Mouse (Mus musculus) forebrain, embryonic 14.5 days (tissue): ENCODE data around the gene Ankrd39. TPM values are rescaled to one million over a fixed set of nuclear protein-coding genes. Genes with fewer than 3 reads are reported as not detected.

Experiments
- ATAC-seq: fragments of 200-750 bp; cut with Nextera tagmentation; 2 replicates; pipeline ENCODE4 v1.8.0; 2017; ENCODE audit warnings: mild to moderate bottlenecking, moderate library complexity
- DNase-seq: peaks from one replicate; pipeline ENCODE4 v3.0.0-alpha.2; 2015; ENCODE audit warnings: low spot score
- H3K27ac ChIP-seq: fragments of 300-500 bp; sonication (generic); 2 replicates; pipeline ENCODE4 v1.5.1; 2014; ENCODE audit warnings: low read depth, mild to moderate bottlenecking, control low read depth, low read length, moderate library complexity
- H3K27me3 ChIP-seq: fragments of 300-500 bp; sonication (generic); replicated peaks from 2 replicates; pipeline ENCODE4 v1.6.1; 2014; ENCODE audit warnings: low read length, control low read depth, mixed read lengths; ENCODE audit not compliant: control insufficient read depth, insufficient read depth
- H3K36me3 ChIP-seq: fragments of 300-500 bp; sonication (generic); 2 replicates; pipeline ENCODE4 v1.6.1; 2014; ENCODE audit warnings: low read length, control low read depth; ENCODE audit not compliant: control insufficient read depth, insufficient read depth
- H3K4me1 ChIP-seq: fragments of 300-500 bp; sonication (generic); 2 replicates; pipeline ENCODE4 v1.6.1; 2014; ENCODE audit warnings: antibody characterized with exemption, low read length, control low read depth; ENCODE audit not compliant: control insufficient read depth, insufficient read depth
- H3K4me2 ChIP-seq: fragments of 300-500 bp; sonication (generic); 2 replicates; pipeline ENCODE4 v1.6.1; 2014; ENCODE audit warnings: mild to moderate bottlenecking, control low read depth, low read length
- H3K4me3 ChIP-seq: fragments of 300-500 bp; sonication (generic); 2 replicates; pipeline ENCODE4 v1.5.1; 2014; ENCODE audit warnings: low read depth, low read length, control low read depth
- H3K9ac ChIP-seq: fragments of 300-500 bp; sonication (generic); 2 replicates; pipeline ENCODE4 v1.6.1; 2014; ENCODE audit warnings: mild to moderate bottlenecking, low read length, control low read depth, moderate library complexity
- H3K9me3 ChIP-seq: fragments of 300-500 bp; sonication (generic); replicated peaks from 2 replicates; pipeline ENCODE4 v1.6.1; 2016; ENCODE audit warnings: low read length, control low read depth, mixed read lengths; ENCODE audit not compliant: control insufficient read depth
- WGBS: fragments of 180-500 bp; shearing (Covaris S2); extraction: QIAGEN DNeasy Blood & Tissue Kit; methylation state at CpG from one replicate; pipeline ENCODE4 v1.1.7; 2014; 5-methylcytosine and 5-hydroxymethylcytosine counted together
- polyA plus RNA-seq: library from polyadenylated mRNA; unstranded; fragments of >200 nt; fragmentation: Nextera tagmentation; extraction: Ambion mirVana; gene quantifications from 2 replicates; pipeline ENCODE4 v1.2.1, GENCODE M21; 2014

Gene Ankrd39
- polyA plus RNA-seq, 1 experiment from 2014 or later: 15.7 TPM

DNA sequence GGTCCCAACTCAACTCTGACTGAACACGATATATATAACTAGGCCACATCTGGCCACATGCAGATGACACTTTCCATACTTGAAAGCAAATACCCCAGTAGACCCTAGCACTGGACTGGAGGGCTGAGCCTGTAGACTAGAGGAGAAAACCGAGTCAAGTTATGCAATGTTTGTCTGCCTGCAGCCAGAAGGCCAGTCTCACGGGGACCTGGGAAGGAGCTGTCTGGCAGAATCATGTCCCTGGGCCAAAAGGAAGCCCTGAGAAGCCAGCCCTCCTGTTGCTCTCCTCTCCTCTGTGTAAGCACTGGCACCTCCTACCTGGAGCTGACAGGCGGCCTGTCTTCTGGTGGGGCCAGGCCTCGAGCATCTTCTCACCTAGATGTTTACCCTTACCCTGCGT lies 28.1 kb upstream of the Ankrd39 start:
- ATAC-seq (no peak), DNase-seq (no peak)
- 65% methylated on average over 6 of the region's 6 CpGs for WGBS
- H3K36me3 ChIP-seq: no peaks in the 10 kb centered on the region
- H3K4me2 ChIP-seq: no peak overlapping the region
- no peak overlapping the region for H3K27ac ChIP-seq
- no peak overlapping the region for H3K9ac ChIP-seq
- H3K9me3 ChIP-seq: no peaks in the 10 kb centered on the region
- peaks cover 12% of the 10 kb centered on the region for H3K4me1 ChIP-seq
- 0 out of 2 replicates have a peak, but pooled peaks cover 5% of the 10 kb centered on the region for H3K27me3 ChIP-seq
- no peak overlapping the region for H3K4me3 ChIP-seq

DNA sequence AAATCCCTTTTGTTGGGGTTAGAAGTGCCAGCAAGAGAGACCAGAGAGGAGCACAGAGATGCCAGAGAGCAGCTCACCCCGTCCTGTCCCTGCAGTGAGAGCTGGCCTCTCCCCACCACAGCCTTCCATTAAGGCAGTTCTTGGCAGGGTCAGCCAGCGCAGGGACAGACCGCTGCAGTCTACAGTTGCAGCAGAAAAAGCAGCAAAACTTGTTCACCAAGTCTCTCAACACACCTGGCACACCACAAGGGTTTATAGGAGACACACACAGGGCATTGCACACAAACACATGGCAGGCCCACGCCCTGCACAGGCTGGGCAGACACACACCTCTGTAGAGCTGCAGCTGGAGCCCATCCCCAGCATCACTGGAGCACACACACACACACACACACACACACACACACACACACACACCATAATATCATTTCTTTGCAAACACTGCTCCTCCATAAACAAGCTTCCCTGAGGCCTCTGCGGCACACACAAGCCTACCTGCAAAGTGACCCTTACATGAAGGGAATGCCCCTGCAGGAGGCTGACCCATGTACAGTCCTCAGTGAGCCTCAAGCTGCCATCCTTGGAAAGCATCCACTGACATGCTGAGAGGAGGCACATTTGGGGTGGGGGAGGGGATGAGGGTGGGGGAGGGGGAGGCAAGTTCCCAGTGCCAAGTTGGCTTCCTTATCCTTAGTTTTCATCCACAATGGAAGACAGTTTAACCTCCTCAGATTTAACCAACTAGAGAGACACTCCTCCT lies 27.1 kb upstream of the Ankrd39 start:
- no peak for DNase-seq
- Histone ChIP-seq H3K9ac (no peak overlapping the region), H3K4me1 (peaks cover 4% of the 10 kb centered on the region; the same call in 1 of the 2 replicates)

DNA sequence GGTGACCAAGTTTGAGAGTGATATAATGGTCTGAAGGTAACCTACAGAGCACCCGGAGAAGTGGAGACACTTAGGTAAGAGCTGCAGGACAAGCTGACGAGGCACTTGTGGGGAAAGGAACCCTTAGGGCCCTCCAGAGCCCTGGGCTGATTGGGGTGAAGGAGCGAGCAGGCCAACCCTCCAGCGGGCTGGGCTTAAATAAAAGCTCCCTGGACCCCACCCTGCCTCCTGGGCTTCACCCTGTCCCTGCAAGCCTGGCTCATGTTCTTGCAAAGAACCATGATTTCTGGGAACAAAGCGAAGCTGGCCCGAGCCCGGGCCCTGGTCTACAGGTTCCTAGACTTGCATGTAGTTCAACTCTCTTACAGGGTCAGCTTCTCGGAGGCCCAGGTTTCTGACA lies 26.3 kb upstream of the Ankrd39 start:
- Histone ChIP-seq H3K27me3 (0 out of 2 replicates have a peak, but pooled peaks cover 5% of the 10 kb centered on the region), H3K4me1 (peaks cover 4% of the 10 kb centered on the region; the same call in 1 of the 2 replicates), H3K9ac (no peak overlapping the region), H3K36me3 (no peaks in the 10 kb centered on the region), H3K27ac (no peak overlapping the region), H3K4me2 (no peak overlapping the region), H3K9me3 (no peaks in the 10 kb centered on the region), H3K4me3 (no peak overlapping the region)
- ATAC-seq: no peak
- DNase-seq: no peak
- WGBS: 90% methylated on average over 8 of the region's 8 CpGs

More for the DNA sequence above, 27.1 kb upstream of the Ankrd39 start:
- H3K4me2 ChIP-seq: no peak overlapping the region
- H3K4me3 ChIP-seq: no peak overlapping the region
- H3K27me3 ChIP-seq: 0 out of 2 replicates have a peak, but pooled peaks cover 5% of the 10 kb centered on the region
- no peaks in the 10 kb centered on the region for H3K36me3 ChIP-seq
- no peaks in the 10 kb centered on the region for H3K9me3 ChIP-seq
- no peak overlapping the region for H3K27ac ChIP-seq
- ATAC-seq: no peak
- WGBS: 79% methylated on average over 5 of the region's 5 CpGs

DNA sequence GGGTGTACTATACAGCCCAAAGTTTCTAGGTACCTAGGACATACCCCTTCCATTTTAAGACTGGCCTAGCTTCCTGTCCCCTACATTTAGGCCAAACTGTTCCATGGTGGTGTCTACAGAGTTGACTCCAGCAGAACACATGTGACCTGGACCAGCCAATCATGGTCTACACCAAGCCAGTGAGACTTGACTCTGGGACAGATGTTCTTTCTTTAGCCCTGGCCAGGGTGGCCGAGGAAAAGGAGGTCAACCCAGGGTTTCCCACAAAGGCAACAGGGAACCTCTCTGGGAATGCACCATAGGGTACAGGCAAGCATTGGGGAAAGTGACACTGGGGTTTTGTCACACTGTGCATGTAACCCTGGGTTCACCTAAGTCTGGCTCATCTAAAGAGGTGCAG lies 25.5 kb upstream of the Ankrd39 start:
- no peak overlapping the region for H3K4me3 ChIP-seq
- no peak for ATAC-seq
- no peaks in the 10 kb centered on the region for H3K36me3 ChIP-seq
- peaks cover 4% of the 10 kb centered on the region; the same call in 1 of the 2 replicates for H3K4me1 ChIP-seq
- H3K9me3 ChIP-seq: no peaks in the 10 kb centered on the region
- H3K27me3 ChIP-seq: 0 out of 2 replicates have a peak, but pooled peaks cover 5% of the 10 kb centered on the region
- WGBS: 71% methylated on average over 1 of the region's 1 CpGs
- no peak for DNase-seq
- no peak overlapping the region for H3K27ac ChIP-seq
- no peak overlapping the region for H3K9ac ChIP-seq
- H3K4me2 ChIP-seq: no peak overlapping the region

DNA sequence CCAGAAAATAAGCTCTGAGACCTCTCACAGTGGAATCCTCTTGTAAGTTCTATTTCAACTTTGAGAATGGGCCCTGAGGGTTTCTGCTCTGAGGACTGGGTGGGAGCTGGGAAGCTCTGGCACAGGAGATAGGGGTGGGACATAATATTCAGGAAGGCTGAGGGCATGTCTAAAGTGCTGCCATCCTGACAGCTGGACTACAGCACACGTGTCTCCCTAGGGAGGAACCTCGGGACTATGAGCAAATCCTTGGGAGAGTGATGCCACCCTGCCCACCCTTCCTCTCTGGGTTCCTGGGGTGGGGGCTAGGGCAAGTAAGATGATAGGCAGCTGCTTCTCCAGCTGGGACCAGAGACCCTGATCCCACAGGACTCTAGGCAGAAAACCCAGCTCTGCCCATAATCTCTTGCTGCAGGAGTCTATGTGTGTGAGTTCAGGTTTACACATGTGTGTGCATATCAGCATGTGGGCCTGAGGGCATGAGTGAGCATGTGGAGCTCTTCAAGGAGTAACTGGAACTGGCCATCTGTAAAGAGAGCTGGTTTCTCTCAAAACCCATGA lies 25.0 kb upstream of the Ankrd39 start:
- H3K4me1 ChIP-seq: peaks cover 4% of the 10 kb centered on the region; the same call in 1 of the 2 replicates
- no peaks in the 10 kb centered on the region for H3K9me3 ChIP-seq
- H3K27me3 ChIP-seq: 0 out of 2 replicates have a peak, but pooled peaks cover under 1% of the 10 kb centered on the region
- 0 out of 2 replicates have a peak overlapping the region, but pooled peaks have one; percentile 5 for H3K27ac ChIP-seq
- no peak overlapping the region for H3K4me3 ChIP-seq
- H3K9ac ChIP-seq: no peak overlapping the region
- no peaks in the 10 kb centered on the region for H3K36me3 ChIP-seq
- WGBS: 72% methylated on average over 2 of the region's 2 CpGs
- DNase-seq (no peak), ATAC-seq (no peak)
- H3K4me2 ChIP-seq: no peak overlapping the region

DNA sequence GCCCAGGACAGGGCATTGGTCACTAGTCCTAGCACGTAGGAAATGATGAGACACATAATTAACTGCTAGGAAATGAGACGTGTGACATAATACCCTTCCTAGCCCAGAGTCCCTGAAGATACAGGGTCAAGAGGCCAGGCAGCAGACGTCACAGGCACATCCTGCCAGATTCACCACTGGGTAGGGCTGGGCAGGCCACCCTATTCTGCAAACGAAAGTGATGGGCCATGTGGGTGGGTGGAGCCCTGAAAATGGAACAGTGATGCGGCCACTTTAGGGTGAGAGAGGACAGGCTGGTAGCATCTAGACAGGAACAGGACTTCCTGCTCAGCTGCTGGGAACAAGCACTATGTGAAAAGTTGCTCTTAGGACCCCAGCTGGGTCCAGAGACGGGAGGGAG lies 24.4 kb upstream of the Ankrd39 start:
- Histone ChIP-seq H3K27me3 (no peaks in the 10 kb centered on the region), H3K36me3 (no peaks in the 10 kb centered on the region), H3K4me1 (peaks cover 4% of the 10 kb centered on the region; the same call in 1 of the 2 replicates), H3K4me3 (no peak overlapping the region), H3K27ac (no peak overlapping the region), H3K9me3 (no peaks in the 10 kb centered on the region), H3K9ac (no peak overlapping the region), H3K4me2 (no peak overlapping the region)
- 60% methylated on average over 6 of the region's 6 CpGs for WGBS
- no peak for ATAC-seq
- no peak for DNase-seq

DNA sequence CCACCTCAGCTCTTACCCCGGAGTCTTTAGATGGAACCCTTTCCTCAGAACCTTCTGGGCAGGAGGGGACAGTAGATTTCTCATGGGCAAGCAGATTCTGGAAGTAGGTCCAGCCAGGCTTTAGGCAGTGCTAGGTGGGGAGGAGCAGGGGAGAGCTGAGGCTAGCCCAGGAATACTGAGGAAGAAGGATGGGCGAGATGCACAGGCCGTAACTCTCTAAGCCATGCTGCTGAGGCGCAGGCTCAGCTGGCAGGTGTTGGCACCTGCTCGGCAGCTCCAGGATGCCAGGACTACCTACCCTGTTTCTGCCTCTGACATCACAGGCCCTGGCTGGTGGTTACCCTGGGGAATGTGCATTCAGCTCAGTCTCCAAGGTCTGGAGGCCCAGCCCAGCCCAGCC lies 23.1 kb upstream of the Ankrd39 start:
- ATAC-seq: no peak
- Histone ChIP-seq H3K9ac (no peak overlapping the region), H3K27me3 (no peaks in the 10 kb centered on the region), H3K4me3 (no peak overlapping the region), H3K4me1 (peaks cover 4% of the 10 kb centered on the region; the same call in 1 of the 2 replicates), H3K4me2 (no peak overlapping the region), H3K36me3 (no peaks in the 10 kb centered on the region), H3K27ac (no peak overlapping the region), H3K9me3 (no peaks in the 10 kb centered on the region)
- WGBS: 90% methylated on average over 5 of the region's 5 CpGs
- DNase-seq: no peak

DNA sequence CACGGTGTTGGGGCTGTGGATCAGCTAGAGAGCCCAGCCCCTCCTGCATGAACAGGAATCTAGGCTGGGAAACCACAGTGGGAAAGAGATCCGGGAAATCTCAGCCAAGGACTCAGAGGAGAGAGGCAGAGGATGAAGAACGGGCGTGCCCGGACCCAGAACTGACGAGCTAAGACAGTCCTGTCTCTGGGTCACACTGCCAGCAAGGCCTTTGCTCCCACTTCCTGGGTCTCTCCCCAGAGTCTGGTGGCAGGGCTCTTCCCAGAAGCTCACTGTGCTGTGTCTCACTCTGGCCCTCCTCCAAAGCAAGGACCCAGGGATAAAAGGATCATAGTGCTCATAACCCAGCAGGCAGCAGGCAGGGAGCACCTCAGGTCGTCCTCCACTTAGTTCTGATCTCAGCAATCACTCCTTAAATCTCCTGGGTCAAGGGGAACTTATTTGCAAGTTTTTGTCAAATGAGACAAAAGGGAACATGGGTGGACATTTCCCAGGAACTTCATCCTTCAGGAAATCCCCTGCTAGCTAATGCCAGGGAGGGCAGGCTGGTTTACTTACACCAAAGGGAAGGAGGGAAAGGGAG lies 22.5 kb upstream of the Ankrd39 start:
- Histone ChIP-seq H3K4me1 (peaks cover 4% of the 10 kb centered on the region; the same call in 1 of the 2 replicates), H3K9ac (no peak overlapping the region), H3K27ac (no peak overlapping the region), H3K9me3 (no peaks in the 10 kb centered on the region), H3K4me2 (no peak overlapping the region), H3K4me3 (no peak overlapping the region), H3K27me3 (no peaks in the 10 kb centered on the region), H3K36me3 (no peaks in the 10 kb centered on the region)
- ATAC-seq (no peak), DNase-seq (no peak)
- WGBS: 44% methylated on average over 7 of the region's 7 CpGs

DNA sequence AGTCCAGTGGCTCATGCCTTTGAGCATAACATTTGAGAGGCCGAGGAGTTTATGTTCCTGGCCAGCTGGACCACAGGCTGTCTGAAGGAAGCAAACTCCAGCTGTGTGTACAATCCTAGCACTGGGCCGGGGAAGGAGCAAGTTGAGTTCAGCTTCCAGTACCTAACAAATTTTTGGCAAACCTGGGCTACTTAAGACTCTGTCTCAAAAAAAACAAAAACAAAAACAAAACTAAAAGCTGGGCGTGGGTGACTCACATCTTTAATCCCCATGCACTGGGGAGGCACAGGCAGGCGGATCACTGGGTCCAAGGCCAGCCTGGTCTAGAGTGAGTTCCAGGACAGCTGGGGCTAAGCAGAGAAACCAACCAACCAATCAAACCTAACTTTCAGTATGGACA lies 21.5 kb upstream of the Ankrd39 start:
- Histone ChIP-seq H3K9me3 (no peaks in the 10 kb centered on the region), H3K4me3 (no peak overlapping the region), H3K36me3 (no peaks in the 10 kb centered on the region), H3K27me3 (no peaks in the 10 kb centered on the region), H3K27ac (no peak overlapping the region), H3K4me2 (no peak overlapping the region), H3K9ac (no peak overlapping the region), H3K4me1 (no peaks in the 10 kb centered on the region)
- WGBS: 77% methylated on average over 4 of the region's 4 CpGs
- DNase-seq (no peak), ATAC-seq (no peak)
